Mouse (Mus musculus): Measurements from ENCODE around the gene Grhl1. TPM values are rescaled to one million over a fixed set of nuclear protein-coding genes. Genes with fewer than 3 reads are reported as not detected.

Gene Grhl1
- polyA plus RNA-seq, 1 experiment from 2014 or later: 4.2 TPM

DNA sequence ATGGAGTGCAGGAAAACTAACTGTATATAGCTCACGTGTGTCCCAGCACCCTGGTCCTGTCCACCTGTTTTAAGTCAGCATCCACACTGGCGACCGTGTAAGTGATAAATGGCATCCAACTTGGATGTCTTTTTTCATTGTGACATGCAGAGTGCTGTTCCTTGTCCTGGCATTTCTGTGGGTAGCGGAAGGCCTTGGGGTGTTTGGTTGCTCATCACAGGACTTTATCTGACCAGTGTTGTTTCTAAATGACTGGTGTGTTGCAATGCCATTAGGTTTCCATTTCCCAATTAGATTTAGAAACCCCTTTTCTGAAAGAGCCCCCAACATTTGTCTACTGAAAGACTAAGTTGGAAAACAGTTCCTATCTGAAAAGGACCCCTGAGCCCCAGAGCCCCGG, 90.0 kb downstream of the Grhl1 start:
- Histone ChIP-seq H3K27ac (ENCODE audit: low read length) (no peak overlapping the region), H3K9ac (ENCODE audit: low read length) (no peak overlapping the region), H3K36me3 (ENCODE audit: control insufficient read depth, insufficient read depth, low read length) (peaks cover 4% of the 10 kb centered on the region), H3K4me3 (ENCODE audit: low read length) (no peak overlapping the region), H3K27me3 (ENCODE audit: control insufficient read depth, insufficient read depth, low read depth, low read length) (no peaks in the 10 kb centered on the region), H3K4me1 (replicated peaks; ENCODE audit: control insufficient read depth, insufficient read depth, low read length) (no peaks in the 10 kb centered on the region), H3K4me2 (ENCODE audit: low read depth, low read length) (no peak overlapping the region), H3K9me3 (ENCODE audit: control insufficient read depth, low read length) (no peaks in the 10 kb centered on the region)
- 79% methylated on average over 5 of the region's 5 CpGs for WGBS
- no peak for ATAC-seq (ENCODE audit: low read depth)

Other genes starting within 250 kb of the Grhl1 start
- gene Taf1b, start 73.9 kb upstream of the Grhl1 start, polyA plus RNA-seq (2015; fragmentation: Nextera tagmentation; extraction: Ambion mirVana): 25.6 and 26.9 TPM in 2 replicates
- 15.7 and 15.8 TPM in 2 replicates for gene Klf11, start 79.0 kb downstream of the Grhl1 start, polyA plus RNA-seq (2015; fragmentation: Nextera tagmentation; extraction: Ambion mirVana)
- gene Cys1, start 109.5 kb downstream of the Grhl1 start, polyA plus RNA-seq (2015; fragmentation: Nextera tagmentation; extraction: Ambion mirVana): 1.6 and 2.4 TPM in 2 replicates
- 196 and 207 TPM in 2 replicates for gene Rrm2, start 136.0 kb downstream of the Grhl1 start, polyA plus RNA-seq (2015; fragmentation: Nextera tagmentation; extraction: Ambion mirVana)

All from lung, embryonic 16.5 days (tissue).